Mouse (Mus musculus): ENCODE results near the gene Bbc3.

- TF ChIP-seq CTCF (IDR thresholded peaks at IDR 0.05; ENCODE audit: extremely low read depth, insufficient read length, insufficient replicate concordance, low read depth, low read length) (no peak), POLR2A (IDR thresholded peaks at IDR 0.05; ENCODE audit: low read depth, low read length) (no peak)
These were observed 27.5 kb upstream of the Bbc3 start for GRCm38 (mm10) chr7:16280721-16281120.

Data from small intestine, adult 2 months (tissue).